Mouse (Mus musculus): ENCODE measurements around the gene Amy2a5.

Gene Amy2a5

DNA sequence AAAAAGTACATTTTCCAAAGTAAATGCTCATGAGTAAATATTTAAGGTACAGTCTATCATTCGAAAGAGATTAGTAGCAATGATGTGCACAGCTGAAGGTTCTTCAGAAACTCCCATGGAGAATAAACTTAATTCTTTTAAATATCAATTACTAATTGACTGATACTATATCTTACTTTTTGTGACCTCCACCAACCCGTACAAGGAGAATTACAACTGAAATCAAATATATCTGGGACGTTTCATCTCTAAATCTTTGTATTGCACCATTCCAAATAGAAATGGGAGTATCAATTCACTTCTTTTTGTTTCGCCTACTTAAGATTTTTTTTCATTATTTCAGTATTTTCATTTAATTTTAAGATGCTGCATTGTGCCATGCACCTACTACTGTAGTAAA, at the start of gene Amy2a5:
Gene Amy2a5 (minus strand): TSS at position 101 of the 400 bp plus-strand sequence.
- no CpG with 5 or more reads among the region's 4 CpGs for WGBS

DNA sequence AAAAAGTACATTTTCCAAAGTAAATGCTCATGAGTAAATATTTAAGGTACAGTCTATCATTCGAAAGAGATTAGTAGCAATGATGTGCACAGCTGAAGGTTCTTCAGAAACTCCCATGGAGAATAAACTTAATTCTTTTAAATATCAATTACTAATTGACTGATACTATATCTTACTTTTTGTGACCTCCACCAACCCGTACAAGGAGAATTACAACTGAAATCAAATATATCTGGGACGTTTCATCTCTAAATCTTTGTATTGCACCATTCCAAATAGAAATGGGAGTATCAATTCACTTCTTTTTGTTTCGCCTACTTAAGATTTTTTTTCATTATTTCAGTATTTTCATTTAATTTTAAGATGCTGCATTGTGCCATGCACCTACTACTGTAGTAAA, 32.7 kb upstream of the Amy2a5 start, which contains the start of gene Amy2a4:
Gene Amy2a4 (minus strand): TSS at position 101 of the 400 bp plus-strand sequence.
- no CpG with 5 or more reads among the region's 4 CpGs for WGBS

DNA sequence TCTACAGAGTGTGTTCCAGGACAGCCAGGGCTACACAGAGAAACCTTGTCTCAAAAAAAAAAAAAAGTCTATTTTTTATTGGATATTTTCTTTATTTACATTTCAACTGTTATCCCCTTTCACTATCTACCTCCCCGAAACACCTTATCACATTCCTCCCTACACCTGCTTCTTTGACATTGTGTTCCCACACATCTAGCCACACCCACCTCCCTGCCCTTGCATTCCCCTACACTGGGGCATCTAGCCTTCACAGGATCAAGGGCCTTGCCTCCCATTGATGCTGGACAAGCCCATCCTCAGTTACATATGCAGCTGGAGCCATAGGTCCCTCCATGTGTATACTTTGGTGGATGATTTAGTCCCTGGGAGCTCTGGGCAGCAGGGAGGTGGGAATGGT, 31.5 kb downstream of the Amy2a5 start:
- 100% methylated on average over 1 of the region's 1 CpGs for WGBS

Measured in cerebral cortex, adult 2 months (tissue).